Mouse (Mus musculus) T-cell, adult 2 months (primary cell): ENCODE measurements around the gene Dhx9.
"Not testable (repeated sequence)": the region's sequence is repeated elsewhere in the genome, so short reads cannot be mapped to it uniquely, and the experiment has no call there.

ENCODE experiments used
- DNase-seq: peaks from one replicate; pipeline ENCODE4 v3.0.0; 2022; ENCODE audit warnings: low spot score

The Dhx9 gene

DNA sequence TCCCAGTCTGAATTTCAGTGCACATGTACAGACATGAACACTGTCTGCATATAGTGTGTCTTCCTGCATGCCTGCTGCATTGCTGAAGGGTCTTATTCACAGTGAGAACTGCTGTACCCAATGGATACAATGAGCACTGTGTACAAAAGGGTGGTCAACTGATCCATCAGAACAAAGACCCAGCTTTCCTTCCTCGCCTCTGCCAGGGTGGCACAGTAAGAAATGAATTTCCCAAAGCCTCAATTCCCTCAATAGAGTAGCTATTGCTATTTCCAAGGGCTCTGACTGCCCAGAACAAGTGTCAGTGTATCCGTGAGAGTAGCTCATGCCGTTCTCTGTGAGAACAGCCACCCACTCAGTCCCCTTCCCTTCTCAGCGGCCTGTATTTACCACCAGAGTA is 69.7 kb downstream of the Dhx9 start:
- peak; percentile 19 for DNase-seq

GRCm38 (mm10) chr1:153416271-153416832 is 71.1 kb downstream of the Dhx9 start:
- DNase-seq: not testable (repeated sequence)

DNA sequence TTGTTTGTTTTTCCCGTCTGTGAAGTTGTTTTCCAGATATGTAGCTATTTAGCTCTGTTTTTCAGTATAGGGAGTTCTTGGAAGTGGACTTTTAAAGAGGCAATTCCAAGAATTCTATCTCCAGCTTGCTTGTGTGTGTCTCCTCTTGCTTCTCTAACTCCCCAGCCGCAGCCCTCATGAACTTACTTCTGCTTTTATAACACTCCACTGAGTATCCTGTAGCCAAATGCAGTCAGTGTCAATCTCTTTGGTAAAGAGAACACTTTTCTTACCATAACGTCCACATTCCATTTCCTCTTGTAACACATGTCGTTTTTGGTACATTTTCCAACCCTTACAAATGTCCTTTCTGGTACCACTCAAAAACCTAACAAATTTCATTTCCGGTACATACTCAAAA is 71.7 kb downstream of the Dhx9 start:
- not testable (repeated sequence) for DNase-seq

- DNase-seq: peak; percentile 90
Observed at GRCm38 (mm10) chr1:153414962-153415361, 72.5 kb downstream of the Dhx9 start.

DNA sequence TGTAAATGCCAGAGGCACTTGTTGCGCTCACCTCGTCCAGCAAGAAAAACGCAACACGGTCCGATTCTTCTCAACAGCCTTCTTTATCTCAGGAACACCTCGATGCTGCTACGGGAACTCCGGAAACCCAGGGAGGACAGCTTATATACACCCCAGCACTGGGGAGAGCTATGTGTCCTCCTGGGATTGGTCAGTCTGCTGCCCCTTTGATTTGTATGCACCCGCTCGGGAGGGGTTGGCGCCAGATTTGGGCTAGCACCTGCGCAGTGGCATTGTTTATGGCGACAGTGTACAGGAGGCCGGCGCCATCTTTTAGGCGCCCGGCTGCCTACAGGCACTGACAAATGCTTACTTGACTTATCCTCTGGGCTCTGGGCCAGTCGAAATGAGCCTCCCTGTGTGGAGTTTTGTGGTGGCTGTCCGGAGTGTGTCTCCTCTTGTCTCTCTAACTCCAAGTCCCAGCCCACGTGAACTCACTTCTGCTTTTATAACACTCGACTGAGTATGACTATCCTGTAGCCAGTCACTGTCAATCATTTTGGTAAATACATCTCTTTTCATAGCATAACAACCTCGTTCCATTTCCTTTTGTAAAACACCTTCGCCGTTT is 73.2 kb downstream of the Dhx9 start:
- peak; percentile 99 for DNase-seq

DNA sequence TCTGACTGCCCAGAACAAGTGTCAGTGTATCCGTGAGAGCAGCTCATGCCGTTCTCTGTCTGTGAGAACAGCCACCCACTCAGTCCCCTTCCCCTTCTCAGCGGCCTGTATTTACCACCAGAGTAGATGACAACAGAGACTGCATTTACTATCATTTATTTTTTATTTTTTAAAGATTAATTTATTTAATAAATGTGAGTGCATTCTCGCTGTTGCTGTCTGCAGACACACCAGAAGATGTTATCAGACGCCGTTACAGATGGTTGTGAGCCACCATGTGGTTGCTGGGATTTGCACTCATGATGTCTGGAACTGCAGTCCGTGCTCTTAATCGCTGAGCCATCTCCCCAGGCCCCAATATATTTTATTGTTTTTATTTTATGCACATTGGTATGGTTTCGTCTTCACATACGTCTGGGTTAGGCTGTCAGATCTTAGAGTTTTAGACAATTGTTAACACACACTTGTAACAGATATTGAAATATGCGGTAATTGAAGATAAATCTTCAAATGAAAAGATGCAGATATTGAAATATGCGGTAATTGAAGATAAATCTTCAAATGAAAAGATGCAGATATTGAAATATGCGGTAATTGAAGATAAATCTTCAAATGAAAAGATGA is 74.0 kb downstream of the Dhx9 start:
- peak; percentile 65 for DNase-seq

DNA sequence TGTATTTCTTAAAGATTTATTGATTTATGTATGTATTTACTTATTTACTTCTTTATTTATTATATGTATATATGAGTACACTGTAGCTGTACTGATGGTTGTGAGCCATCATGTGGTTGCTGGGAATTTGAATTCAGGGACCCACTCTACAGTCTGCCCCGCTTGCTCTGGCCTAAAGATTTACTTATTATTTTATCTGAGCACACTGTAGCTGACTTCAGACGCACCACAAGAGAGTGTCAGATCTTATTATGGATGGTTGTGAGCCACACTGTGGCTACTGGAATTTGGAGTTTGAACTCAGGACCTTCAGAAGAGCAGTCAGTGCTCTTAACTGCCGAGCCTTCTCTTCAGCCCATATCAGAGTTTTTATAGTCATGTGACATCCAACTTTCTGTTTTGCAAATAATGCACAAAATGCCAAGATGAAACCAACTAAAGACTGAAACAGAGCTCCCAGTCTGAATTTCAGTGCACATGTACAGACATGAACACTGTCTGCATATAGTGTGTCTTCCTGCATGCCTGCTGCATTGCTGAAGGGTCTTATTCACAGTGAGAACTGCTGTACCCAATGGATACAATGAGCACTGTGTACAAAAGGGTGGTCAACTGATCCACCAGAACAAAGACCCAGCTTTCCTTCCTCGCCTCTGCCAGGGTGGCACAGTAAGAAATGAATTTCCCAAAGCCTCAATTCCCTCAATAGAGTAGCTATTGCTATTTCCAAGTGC is 74.6 kb downstream of the Dhx9 start:
- DNase-seq: not testable (repeated sequence)

- no peak for DNase-seq
Observed at GRCm38 (mm10) chr1:153411723-153412122, 75.7 kb downstream of the Dhx9 start.

GRCm38 (mm10) chr1:153410915-153411314 is 76.5 kb downstream of the Dhx9 start:
- DNase-seq: not testable (repeated sequence)

DNA sequence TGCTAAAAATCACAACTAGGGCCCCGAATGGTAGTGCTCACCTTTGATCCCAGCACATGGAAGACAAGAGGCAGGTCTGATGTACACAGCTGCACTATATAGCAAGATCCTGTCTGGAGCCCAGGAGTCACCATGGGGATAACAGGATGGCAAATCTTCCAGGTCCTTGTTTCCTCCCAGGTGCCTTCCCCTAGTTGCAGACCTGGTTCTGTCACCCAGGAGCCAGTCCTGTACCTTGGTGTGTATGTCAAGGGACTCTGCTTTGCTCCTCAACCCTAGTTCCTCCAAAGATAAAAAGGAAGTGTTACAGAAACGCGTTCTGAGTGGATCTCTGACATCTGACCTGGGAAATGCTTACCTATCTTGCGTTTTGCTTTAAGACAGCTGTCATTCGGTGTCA is 79.2 kb downstream of the Dhx9 start:
- DNase-seq: not testable (repeated sequence)

DNA sequence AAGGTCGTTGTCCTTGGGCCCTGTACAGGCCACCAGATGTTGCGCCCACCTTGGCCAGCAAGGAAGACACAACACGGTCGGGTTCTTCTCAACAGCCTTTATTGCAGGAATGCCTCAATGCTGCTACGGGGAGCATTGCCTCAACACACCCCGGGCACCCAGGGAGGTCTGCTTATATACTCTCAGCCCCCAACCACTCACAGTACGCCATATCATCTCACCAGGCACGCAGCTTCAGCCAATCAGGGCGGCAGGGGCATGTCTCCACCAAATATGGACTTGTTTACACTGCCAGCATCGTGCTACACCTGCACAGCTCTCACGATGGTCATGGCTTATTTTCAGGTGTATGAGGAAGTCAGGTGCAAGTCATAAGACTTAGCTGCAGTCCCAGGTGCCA is 79.8 kb downstream of the Dhx9 start:
- not testable (repeated sequence) for DNase-seq
